In the genomic region with DNA sequence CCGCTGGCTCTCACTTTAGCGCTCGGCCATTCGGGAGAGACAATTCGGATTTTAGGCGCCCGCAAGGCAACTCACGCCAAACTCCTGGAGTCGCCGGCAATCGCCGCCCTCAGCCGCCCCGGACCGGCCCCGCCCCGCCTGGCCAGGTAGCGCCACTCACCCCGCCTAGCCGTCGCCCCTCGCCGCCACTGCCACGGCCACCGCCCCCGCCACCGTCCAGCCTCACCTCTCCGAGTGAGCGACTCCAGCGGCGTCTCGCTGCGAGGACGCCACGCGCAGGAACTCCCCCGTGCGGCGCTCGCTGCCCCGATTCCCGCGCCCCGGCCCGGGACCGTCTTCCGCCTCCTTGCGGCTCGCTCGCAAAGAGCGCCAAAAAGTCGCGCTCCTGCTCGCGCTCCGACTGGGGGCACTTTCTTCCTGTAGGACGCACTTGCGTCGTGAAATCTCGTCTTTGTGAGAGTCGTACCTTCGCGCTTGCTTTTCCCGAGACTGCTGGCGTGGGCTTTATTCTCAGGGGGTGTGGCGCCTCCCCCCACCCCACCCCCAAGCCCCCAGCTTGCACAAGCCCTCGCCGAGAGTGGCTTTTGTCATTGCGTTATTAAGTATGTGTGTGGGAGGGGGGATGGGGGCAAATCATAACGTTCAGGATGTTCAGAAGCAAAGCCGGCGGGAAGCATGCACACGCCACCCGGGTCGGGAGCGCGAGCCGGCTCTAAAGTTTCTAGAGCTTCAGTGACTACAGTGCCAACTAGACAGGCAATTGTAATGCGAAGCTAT, we compare ENCODE assay signal across 8 mouse cellular contexts. TPM values are rescaled to one million over a fixed set of nuclear protein-coding genes. Genes with fewer than 3 reads are reported as not detected.
DNase-seq lines count a peak whose midpoint lies in the region; ATAC-seq and TF ChIP-seq lines count a peak whose summit lies in the region.

No protein-coding gene starts in this region.

- H3K9ac ChIP-seq in heart, embryonic 14.5 days (ENCODE audit: low read length): peak overlapping the region; percentile 70

- no peaks in the 10 kb centered on the region for H3K4me1 ChIP-seq in cortical plate, adult 2 months (ENCODE audit: control insufficient read depth, insufficient read depth, low read length)
- no peaks in the 10 kb centered on the region for H3K4me1 ChIP-seq in heart, embryonic 14.5 days (ENCODE audit: control insufficient read depth in 2 of 2, insufficient read depth in 2 of 2, low read length in 2 of 2)

- H3K27me3 ChIP-seq in heart, embryonic 14.5 days (ENCODE audit: control insufficient read depth, insufficient read depth, low read length): no peaks in the 10 kb centered on the region

- 19% methylated on average over 63 of the region's 79 CpGs for WGBS in heart, embryonic 14.5 days

- H3K36me3 ChIP-seq in heart, embryonic 14.5 days (ENCODE audit: control insufficient read depth, insufficient read depth, low read length): no peaks in the 10 kb centered on the region

- no peaks in the 10 kb centered on the region for H3K9me3 ChIP-seq in heart, embryonic 14.5 days (ENCODE audit: control insufficient read depth, low read length)

- peak overlapping the region; percentile 80 for H3K4me2 ChIP-seq in heart, embryonic 14.5 days (ENCODE audit: low read length)

- ATAC-seq in heart, embryonic 14.5 days (ENCODE audit: insufficient number of reproducible peaks, insufficient read depth, low FRiP score, low read depth): peak; percentile 43; the same call in 1 of the 2 replicates
- ATAC-seq in megakaryocyte progenitor cell, adult 5-6 weeks (replicated peaks; ENCODE audit: poor library complexity): peak; percentile 54

- H3K4me3 ChIP-seq in cortical plate, adult 2 months (ENCODE audit: insufficient read depth, low read length): peak overlapping the region; percentile 40
- peak overlapping the region; percentile 55 to 59 for H3K4me3 ChIP-seq in heart, embryonic 14.5 days (ENCODE audit: control insufficient read depth in 1 of 2, insufficient read depth in 1 of 2, low read depth in 1 of 2, low read length in 2 of 2)

- TF ChIP-seq POLR2A in cortical plate, adult 2 months (IDR thresholded peaks at IDR 0.05; ENCODE audit: extremely low read depth, insufficient read depth, low read length): no peak

- H3K27ac ChIP-seq in cortical plate, adult 2 months (ENCODE audit: insufficient read depth, low read length): no peak overlapping the region
- peak overlapping the region in 1 of 2 experiments; percentile 53; a peak in 2 of 4 replicates for H3K27ac ChIP-seq in heart, embryonic 14.5 days (replicated peaks in 1 of 2; ENCODE audit: control insufficient read depth in 1 of 2, insufficient read depth in 1 of 2, low read depth in 2 of 2, low read length in 2 of 2)

- peak; percentile 78 for DNase-seq in 3134 (ENCODE audit: extremely low read depth, insufficient read length, low spot score)
- DNase-seq in Muller cell, postnatal 12 days (ENCODE audit: inconsistent ontology term): peak; percentile 40
- peak; percentile 35 for DNase-seq in kidney, postnatal 14 days
- DNase-seq in spleen, postnatal 10 days (ENCODE audit: low spot score in 2 of 2): peak; percentile 67 to 71
- DNase-seq in layer of hippocampus, adult 9-10 months (ENCODE audit: low spot score): no peak

- TF ChIP-seq CTCF in cortical plate, adult 2 months (IDR thresholded peaks at IDR 0.05; ENCODE audit: extremely low read depth, insufficient read depth, low read length): no peak

RNA-seq across cellular contexts. Expression of a gene that starts 0.6 kb away (rescaled TPM):
- 0.13 and 0.21 TPM in 2 replicates for polyA plus RNA-seq in cortical plate, adult 2 months (2012; rRNA removed)
- 7.4 and 7.6 TPM in 2 replicates for polyA plus RNA-seq in heart, embryonic 14.5 days (2014; fragmentation: Nextera tagmentation; extraction: Ambion mirVana)
- 70.7 and 72.4 TPM in 2 replicates for total RNA-seq in megakaryocyte progenitor cell, adult 5-6 weeks (2015)
- 39.7 and 49.0 TPM in 2 replicates for total RNA-seq in megakaryocyte progenitor cell, adult 5-6 weeks (2017)
